Mouse (Mus musculus): ENCODE measurements around the gene Klc1. TPM values are rescaled to one million over a fixed set of nuclear protein-coding genes. Genes with fewer than 3 reads are reported as not detected.

Gene Klc1
- polyA plus RNA-seq, 1 experiment from 2014 or later, result 114 TPM

- Histone ChIP-seq H3K4me1 (replicated peaks) (peaks cover 34% of the 10 kb centered on the region), H3K9me3 (no peaks in the 10 kb centered on the region), H3K4me2 (peak overlapping the region; percentile 91), H3K27ac (peak overlapping the region; percentile 87), H3K27me3 (no peaks in the 10 kb centered on the region), H3K4me3 (replicated peaks) (peak overlapping the region; percentile 92), H3K36me3 (peaks cover 20% of the 10 kb centered on the region; the same call in 1 of the 2 replicates), H3K9ac (replicated peaks) (peak overlapping the region; percentile 92)
- WGBS, result 3% methylated on average over 35 of the region's 35 CpGs
- ATAC-seq (ENCODE audit: insufficient number of reproducible peaks, insufficient read depth, low FRiP score, low TSS enrichment, low read depth), result peak; percentile 38
Measured at GRCm38 (mm10) chr12:111759176-111760061, 770 bp downstream of the Klc1 start.

GRCm38 (mm10) chr12:111760306-111760908 lies 1.8 kb downstream of the Klc1 start:
- H3K36me3 ChIP-seq, result peaks cover 20% of the 10 kb centered on the region; the same call in 1 of the 2 replicates
- H3K4me3 ChIP-seq (replicated peaks), result peak overlapping the region; percentile 92; the same call in 1 of the 2 replicates
- peak overlapping the region; percentile 91 for H3K4me2 ChIP-seq
- no peak overlapping the region for H3K27ac ChIP-seq
- WGBS, result 83% methylated on average over 7 of the region's 7 CpGs
- H3K27me3 ChIP-seq, result no peaks in the 10 kb centered on the region
- H3K9me3 ChIP-seq, result no peaks in the 10 kb centered on the region
- peaks cover 34% of the 10 kb centered on the region for H3K4me1 ChIP-seq (replicated peaks)
- no peak overlapping the region for H3K9ac ChIP-seq (replicated peaks)
- no peak for ATAC-seq (ENCODE audit: insufficient number of reproducible peaks, insufficient read depth, low FRiP score, low TSS enrichment, low read depth)

- Histone ChIP-seq H3K27me3 (no peaks in the 10 kb centered on the region), H3K4me3 (replicated peaks) (no peak overlapping the region), H3K4me1 (replicated peaks) (peaks cover 34% of the 10 kb centered on the region), H3K4me2 (no peak overlapping the region), H3K27ac (no peak overlapping the region), H3K9ac (replicated peaks) (no peak overlapping the region), H3K36me3 (peaks cover 23% of the 10 kb centered on the region; the same call in 1 of the 2 replicates), H3K9me3 (no peaks in the 10 kb centered on the region)
- ATAC-seq (ENCODE audit: insufficient number of reproducible peaks, insufficient read depth, low FRiP score, low TSS enrichment, low read depth), result no peak
- 90% methylated on average over 13 of the region's 13 CpGs for WGBS
Measured at GRCm38 (mm10) chr12:111762620-111763280, 4.1 kb downstream of the Klc1 start.

- Histone ChIP-seq H3K4me2 (no peak overlapping the region), H3K36me3 (peaks cover 28% of the 10 kb centered on the region; the same call in 1 of the 2 replicates), H3K27ac (no peak overlapping the region), H3K9ac (replicated peaks) (no peak overlapping the region), H3K4me3 (replicated peaks) (no peak overlapping the region), H3K27me3 (no peaks in the 10 kb centered on the region), H3K9me3 (no peaks in the 10 kb centered on the region), H3K4me1 (replicated peaks) (peaks cover 22% of the 10 kb centered on the region)
- 75% methylated on average over 16 of the region's 16 CpGs for WGBS
- ATAC-seq (ENCODE audit: insufficient number of reproducible peaks, insufficient read depth, low FRiP score, low TSS enrichment, low read depth), result no peak
Measured at GRCm38 (mm10) chr12:111766313-111767236, 7.9 kb downstream of the Klc1 start.

- H3K36me3 ChIP-seq, result peaks cover 34% of the 10 kb centered on the region
- WGBS, result 93% methylated on average over 10 of the region's 10 CpGs
- no peaks in the 10 kb centered on the region for H3K27me3 ChIP-seq
- no peak overlapping the region for H3K9ac ChIP-seq (replicated peaks)
- no peaks in the 10 kb centered on the region for H3K9me3 ChIP-seq
- no peak overlapping the region for H3K4me3 ChIP-seq (replicated peaks)
- H3K4me2 ChIP-seq, result no peak overlapping the region
- ATAC-seq (ENCODE audit: insufficient number of reproducible peaks, insufficient read depth, low FRiP score, low TSS enrichment, low read depth), result no peak
- peaks cover 17% of the 10 kb centered on the region for H3K4me1 ChIP-seq (replicated peaks)
- H3K27ac ChIP-seq, result no peak overlapping the region
Measured at GRCm38 (mm10) chr12:111768322-111768928, 9.8 kb downstream of the Klc1 start.

GRCm38 (mm10) chr12:111769306-111769705 lies 10.7 kb downstream of the Klc1 start:
- WGBS, result 41% methylated on average over 10 of the region's 10 CpGs
- peaks cover 17% of the 10 kb centered on the region for H3K4me1 ChIP-seq (replicated peaks)
- no peaks in the 10 kb centered on the region for H3K9me3 ChIP-seq
- H3K9ac ChIP-seq (replicated peaks), result no peak overlapping the region
- ATAC-seq (ENCODE audit: insufficient number of reproducible peaks, insufficient read depth, low FRiP score, low TSS enrichment, low read depth), result no peak
- 0 out of 2 replicates have a peak overlapping the region, but pooled peaks have one; percentile 41 for H3K27ac ChIP-seq
- no peak overlapping the region for H3K4me2 ChIP-seq
- no peak overlapping the region for H3K4me3 ChIP-seq (replicated peaks)
- peaks cover 37% of the 10 kb centered on the region for H3K36me3 ChIP-seq
- no peaks in the 10 kb centered on the region for H3K27me3 ChIP-seq

- Histone ChIP-seq H3K4me2 (no peak overlapping the region), H3K27me3 (no peaks in the 10 kb centered on the region), H3K4me3 (replicated peaks) (no peak overlapping the region), H3K36me3 (peaks cover 43% of the 10 kb centered on the region), H3K27ac (0 out of 2 replicates have a peak overlapping the region, but pooled peaks have one; percentile 41), H3K9ac (replicated peaks) (no peak overlapping the region), H3K4me1 (replicated peaks) (peaks cover 17% of the 10 kb centered on the region), H3K9me3 (no peaks in the 10 kb centered on the region)
- no peak for ATAC-seq (ENCODE audit: insufficient number of reproducible peaks, insufficient read depth, low FRiP score, low TSS enrichment, low read depth)
- 67% methylated on average over 7 of the region's 9 CpGs for WGBS
Measured at GRCm38 (mm10) chr12:111769816-111770577, 11.3 kb downstream of the Klc1 start.

- no peak overlapping the region for H3K27ac ChIP-seq
- H3K4me2 ChIP-seq, result no peak overlapping the region
- peaks cover 17% of the 10 kb centered on the region for H3K4me1 ChIP-seq (replicated peaks)
- H3K4me3 ChIP-seq (replicated peaks), result no peak overlapping the region
- H3K36me3 ChIP-seq, result peaks cover 49% of the 10 kb centered on the region
- ATAC-seq (ENCODE audit: insufficient number of reproducible peaks, insufficient read depth, low FRiP score, low TSS enrichment, low read depth), result no peak
- 90% methylated on average over 10 of the region's 10 CpGs for WGBS
- no peak overlapping the region for H3K9ac ChIP-seq (replicated peaks)
- H3K9me3 ChIP-seq, result no peaks in the 10 kb centered on the region
- no peaks in the 10 kb centered on the region for H3K27me3 ChIP-seq
Measured at GRCm38 (mm10) chr12:111770651-111771050, 12.0 kb downstream of the Klc1 start.

GRCm38 (mm10) chr12:111774156-111774555 lies 15.5 kb downstream of the Klc1 start:
- no peaks in the 10 kb centered on the region for H3K27me3 ChIP-seq
- no peak overlapping the region for H3K9ac ChIP-seq (replicated peaks)
- no peak overlapping the region for H3K4me3 ChIP-seq (replicated peaks)
- 90% methylated on average over 16 of the region's 16 CpGs for WGBS
- no peak for ATAC-seq (ENCODE audit: insufficient number of reproducible peaks, insufficient read depth, low FRiP score, low TSS enrichment, low read depth)
- H3K4me1 ChIP-seq (replicated peaks), result peaks cover 8% of the 10 kb centered on the region
- H3K36me3 ChIP-seq, result peaks cover 74% of the 10 kb centered on the region
- H3K27ac ChIP-seq, result no peak overlapping the region
- no peak overlapping the region for H3K4me2 ChIP-seq
- H3K9me3 ChIP-seq, result peaks cover 5% of the 10 kb centered on the region
